Mouse (Mus musculus) liver, embryonic 15.5 days (tissue): ENCODE data around the gene AB124611. TPM values are rescaled to one million over a fixed set of nuclear protein-coding genes. Genes with fewer than 3 reads are reported as not detected.
"Not testable (repeated sequence)": the region's sequence is repeated elsewhere in the genome, so short reads cannot be mapped to it uniquely, and the experiment has no call there.

Experiments used
- ATAC-seq: fragments of 200-750 bp; cut with Nextera tagmentation; 2 replicates; pipeline ENCODE4 v1.8.0; 2017; ENCODE audit warnings: moderate number of reproducible peaks, mild to moderate bottlenecking, moderate library complexity; ENCODE audit not compliant: insufficient read depth
- H3K27ac ChIP-seq: fragments of 300-500 bp; sonication (generic); replicated peaks from 2 replicates; pipeline ENCODE4 v1.5.1; 2015; ENCODE audit warnings: mild to moderate bottlenecking, inconsistent platforms
- H3K27me3 ChIP-seq: fragments of 300-500 bp; sonication (generic); 2 replicates; pipeline ENCODE4 v1.6.1; 2015; ENCODE audit warnings: mild to moderate bottlenecking, inconsistent platforms
- H3K36me3 ChIP-seq: fragments of 300-500 bp; sonication (generic); replicated peaks from 2 replicates; pipeline ENCODE4 v1.6.1; 2015; ENCODE audit warnings: moderate library complexity, mild to moderate bottlenecking, inconsistent platforms
- H3K4me1 ChIP-seq: fragments of 300-500 bp; sonication (generic); replicated peaks from 2 replicates; pipeline ENCODE4 v1.6.1; 2015; ENCODE audit warnings: inconsistent platforms
- H3K4me2 ChIP-seq: fragments of 300-500 bp; sonication (generic); 2 replicates; pipeline ENCODE4 v1.6.1; 2015; ENCODE audit warnings: moderate library complexity, mild to moderate bottlenecking, inconsistent platforms
- H3K4me3 ChIP-seq: fragments of 300-500 bp; sonication (generic); replicated peaks from 2 replicates; pipeline ENCODE4 v1.5.1; 2015; ENCODE audit warnings: mild to moderate bottlenecking, inconsistent platforms
- H3K9ac ChIP-seq: fragments of 300-500 bp; sonication (generic); 2 replicates; pipeline ENCODE4 v1.6.1; 2015; ENCODE audit warnings: moderate library complexity, mild to moderate bottlenecking, inconsistent platforms
- H3K9me3 ChIP-seq: fragments of 300-500 bp; sonication (generic); replicated peaks from 2 replicates; pipeline ENCODE4 v1.6.1; 2016; ENCODE audit warnings: inconsistent platforms
- WGBS: fragments of 180-500 bp; shearing (Covaris S2); methylation state at CpG from one replicate; pipeline ENCODE4 v1.1.7; 2015; ENCODE audit warnings: mixed read lengths; ENCODE audit not compliant: insufficient replicate concordance; 5-methylcytosine and 5-hydroxymethylcytosine counted together
- microRNA-seq: library from miRNA; unstranded; fragments of <30 nt; microRNA quantifications from one replicate; pipeline ENCODE4, GENCODE M21; 2016
- polyA plus RNA-seq: library from polyadenylated mRNA; unstranded; fragments of >200 nt; fragmentation: Nextera tagmentation; extraction: Ambion mirVana; gene quantifications from 2 replicates; pipeline ENCODE4 v1.2.1, GENCODE M21; 2015

The AB124611 gene
- polyA plus RNA-seq, 1 experiment from 2014 or later, result 9.5 TPM

GRCm38 (mm10) chr9:21589538-21589937, 63.6 kb downstream of the AB124611 start:
- no peak for ATAC-seq
- Histone ChIP-seq H3K4me1 (peaks cover 28% of the 10 kb centered on the region), H3K9ac (no peak overlapping the region), H3K27me3 (no peaks in the 10 kb centered on the region), H3K27ac (no peak overlapping the region), H3K9me3 (no peaks in the 10 kb centered on the region), H3K4me3 (no peak overlapping the region), H3K36me3 (peaks cover 62% of the 10 kb centered on the region), H3K4me2 (no peak overlapping the region)
- WGBS, result 81% methylated on average over 5 of the region's 5 CpGs

GRCm38 (mm10) chr9:21591127-21591830, 65.3 kb downstream of the AB124611 start:
- ATAC-seq, result no peak
- 75% methylated on average over 6 of the region's 6 CpGs for WGBS
- Histone ChIP-seq H3K9ac (no peak overlapping the region), H3K27ac (no peak overlapping the region), H3K4me3 (no peak overlapping the region; the same call in 1 of the 2 replicates), H3K36me3 (peaks cover 58% of the 10 kb centered on the region), H3K27me3 (no peaks in the 10 kb centered on the region), H3K4me2 (peak overlapping the region; percentile 98), H3K4me1 (peaks cover 38% of the 10 kb centered on the region), H3K9me3 (no peaks in the 10 kb centered on the region)

DNA sequence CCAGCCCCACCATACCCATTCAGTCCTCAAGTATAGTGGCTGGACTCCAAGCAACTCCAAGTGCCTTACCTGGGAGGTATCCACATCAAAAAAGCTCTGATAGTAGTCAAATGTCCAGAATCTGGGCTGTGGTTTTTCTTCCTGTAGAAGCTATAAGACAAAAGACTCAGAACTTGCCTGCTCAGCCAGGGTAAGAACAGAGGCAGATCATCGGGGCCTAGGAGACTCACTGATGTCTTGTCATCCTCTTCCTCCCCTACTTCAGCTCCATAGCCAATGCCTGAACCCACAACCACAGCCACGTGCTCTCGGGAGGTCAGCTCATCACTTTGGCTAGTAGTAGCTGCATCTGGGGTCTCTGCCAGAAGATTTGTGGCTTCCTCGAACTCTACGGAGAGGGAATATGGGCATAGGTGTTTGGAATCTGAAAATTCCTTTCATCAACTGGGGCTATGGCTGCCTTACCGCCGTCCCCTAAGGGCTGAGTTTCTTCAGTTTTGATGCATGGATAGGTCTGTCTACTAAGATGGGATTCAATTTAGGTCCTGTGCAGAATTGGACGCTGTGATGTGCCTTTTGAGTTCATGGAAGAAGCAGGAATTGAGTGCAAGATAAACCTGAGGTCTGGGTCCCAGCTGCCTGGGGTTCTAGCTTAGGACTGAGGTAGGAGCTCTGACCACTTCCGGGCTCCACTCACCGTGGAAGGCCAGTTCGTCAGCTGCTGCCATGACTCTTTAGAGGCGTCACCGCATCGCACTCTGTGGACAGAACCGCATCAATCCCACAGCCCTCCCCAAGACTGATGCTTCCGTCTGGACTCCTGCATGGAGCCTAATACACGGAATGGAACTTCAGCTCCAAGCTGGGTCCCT, 66.1 kb downstream of the AB124611 start:
- 16% methylated on average over 17 of the region's 17 CpGs for WGBS
- H3K27me3 ChIP-seq, result no peaks in the 10 kb centered on the region
- peak; percentile 41 for ATAC-seq
- H3K9ac ChIP-seq, result peak overlapping the region; percentile 85
- H3K4me2 ChIP-seq, result peak overlapping the region; percentile 98
- H3K9me3 ChIP-seq, result no peaks in the 10 kb centered on the region
- H3K36me3 ChIP-seq, result peaks cover 51% of the 10 kb centered on the region
- H3K27ac ChIP-seq, result peak overlapping the region; percentile 87
- H3K4me1 ChIP-seq, result peaks cover 38% of the 10 kb centered on the region
- H3K4me3 ChIP-seq, result peak overlapping the region; percentile 84

- Histone ChIP-seq H3K4me3 (peak within 1 kb of the TSS; percentile 84), H3K9ac (peak within 1 kb of the TSS; percentile 85), H3K9me3 (no peaks in the 10 kb centered on the region), H3K27me3 (no peaks in the 10 kb centered on the region), H3K4me2 (peak within 1 kb of the TSS; percentile 98), H3K4me1 (peaks cover 38% of the 10 kb centered on the region), H3K27ac (peak within 1 kb of the TSS; percentile 87), H3K36me3 (peaks cover 44% of the 10 kb centered on the region)
- ATAC-seq, result peak; percentile 86
- under 1% methylated on average over 30 of the region's 30 CpGs for WGBS
Observed at GRCm38 (mm10) chr9:21592703-21593121, 66.7 kb downstream of the AB124611 start, which contains the start of the genes Timm29 and Yipf2. Gene Timm29 (plus strand): TSS chr9:21592722. Gene Yipf2 (minus strand): TSS chr9:21592828.

DNA sequence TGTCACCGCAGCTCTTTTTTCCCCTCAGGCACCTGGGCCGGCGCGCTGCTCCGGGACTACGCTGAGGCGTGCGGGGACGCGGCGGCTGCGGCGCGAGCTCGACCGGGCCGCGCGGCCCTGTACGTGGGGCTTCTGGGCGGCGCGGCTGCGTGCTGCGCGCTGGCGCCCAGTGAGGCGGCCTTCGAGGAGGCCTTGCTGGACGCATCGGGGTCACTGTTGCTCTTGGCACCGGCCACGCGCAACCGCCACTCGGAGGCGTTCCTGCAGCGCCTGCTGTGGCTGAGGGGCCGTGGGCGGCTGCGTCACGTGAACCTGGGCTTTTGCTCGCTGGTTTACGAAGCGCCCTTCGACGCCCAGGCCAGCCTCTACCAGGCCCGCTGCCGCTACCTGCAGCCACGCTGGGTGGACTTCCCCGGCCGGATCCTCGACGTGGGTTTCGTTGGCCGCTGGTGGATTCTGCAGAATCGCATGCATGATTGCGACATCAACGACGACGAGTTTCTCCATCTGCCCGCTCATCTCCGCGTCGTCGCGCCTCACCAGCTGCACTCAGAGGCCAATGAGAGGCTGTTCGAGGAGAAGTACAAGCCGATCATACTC, 67.2 kb downstream of the AB124611 start:
- peak; percentile 77 for ATAC-seq
- H3K36me3 ChIP-seq, result peaks cover 39% of the 10 kb centered on the region
- under 1% methylated on average over 69 of the region's 69 CpGs for WGBS

DNA sequence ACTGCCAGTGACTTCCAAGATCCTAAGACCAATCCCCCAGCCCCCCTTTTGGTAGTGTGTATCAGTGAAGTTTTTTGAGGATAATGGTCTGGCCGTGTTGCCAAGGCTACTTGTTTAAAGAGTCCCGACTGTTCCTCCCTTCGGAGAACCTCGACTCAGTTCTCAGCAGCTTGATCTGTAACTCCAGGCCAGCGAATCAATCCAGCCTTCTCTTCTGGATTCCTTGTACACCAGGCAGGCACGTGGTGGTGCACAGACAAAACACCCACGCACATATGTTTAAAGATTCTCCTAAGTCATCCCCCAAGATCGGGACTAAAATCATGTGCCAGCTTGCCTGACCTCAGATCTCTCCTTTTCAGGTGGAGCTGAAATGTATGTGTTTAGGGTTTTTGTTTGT, 68.4 kb downstream of the AB124611 start:
- 80% methylated on average over 8 of the region's 8 CpGs for WGBS
- peak overlapping the region; percentile 84 for H3K4me3 ChIP-seq

More for the DNA sequence above, 67.2 kb downstream of the AB124611 start:
- peaks cover 38% of the 10 kb centered on the region for H3K4me1 ChIP-seq
- peak overlapping the region; percentile 98 for H3K4me2 ChIP-seq
- no peaks in the 10 kb centered on the region for H3K9me3 ChIP-seq
- peak overlapping the region; percentile 87 for H3K27ac ChIP-seq
- peak overlapping the region; percentile 84 for H3K4me3 ChIP-seq
- no peaks in the 10 kb centered on the region for H3K27me3 ChIP-seq
- H3K9ac ChIP-seq, result peak overlapping the region; percentile 85

GRCm38 (mm10) chr9:21594838-21595237, 68.9 kb downstream of the AB124611 start:
- Histone ChIP-seq H3K9me3 (no peaks in the 10 kb centered on the region), H3K4me2 (0 out of 2 replicates have a peak overlapping the region, but pooled peaks have one; percentile 98), H3K4me3 (no peak overlapping the region), H3K27me3 (no peaks in the 10 kb centered on the region), H3K27ac (no peak overlapping the region), H3K36me3 (peaks cover 23% of the 10 kb centered on the region), H3K9ac (no peak overlapping the region), H3K4me1 (peaks cover 44% of the 10 kb centered on the region)
- WGBS, result 68% methylated on average over 2 of the region's 2 CpGs
- ATAC-seq, result no peak

More for the DNA sequence above, 68.4 kb downstream of the AB124611 start:
- H3K36me3 ChIP-seq, result peaks cover 28% of the 10 kb centered on the region
- H3K9ac ChIP-seq, result 0 out of 2 replicates have a peak overlapping the region, but pooled peaks have one; percentile 85
- peak overlapping the region; percentile 98 for H3K4me2 ChIP-seq
- H3K27ac ChIP-seq, ATAC-seq, H3K9me3 ChIP-seq, H3K27me3 ChIP-seq: not testable (repeated sequence)
- peaks cover 39% of the 10 kb centered on the region for H3K4me1 ChIP-seq

Small RNA genes within 50 kb of the gene (microRNA-seq; reads per million reads assigned to microRNA genes)
- 2.0 reads per million for gene Mir199a-1

Other genes starting within 250 kb of the AB124611 start
- gene Kri1, start 238.2 kb upstream of the AB124611 start, polyA plus RNA-seq, result 6.0 and 6.7 TPM in 2 replicates
- 129 and 144 TPM in 2 replicates for gene Cdkn2d, start 234.8 kb upstream of the AB124611 start, polyA plus RNA-seq
- 0.28 and 0.68 TPM in 2 replicates for gene Ap1m2, start 213.8 kb upstream of the AB124611 start, polyA plus RNA-seq
- 16.7 and 17.6 TPM in 2 replicates for gene Slc44a2, start 205.5 kb upstream of the AB124611 start, polyA plus RNA-seq
- gene Ilf3, start 158.3 kb upstream of the AB124611 start, polyA plus RNA-seq, result 38.8 and 42.2 TPM in 2 replicates
- 17.4 and 20.0 TPM in 2 replicates for gene Qtrt1, start 114.3 kb upstream of the AB124611 start, polyA plus RNA-seq
- 52.9 and 58.5 TPM in 2 replicates for gene Dnm2, start 101.3 kb upstream of the AB124611 start, polyA plus RNA-seq
- gene Tmed1, start 15.9 kb upstream of the AB124611 start, polyA plus RNA-seq, result 31.5 and 33.6 TPM in 2 replicates
- 18.2 and 23.1 TPM in 2 replicates for gene Carm1, start 20.7 kb downstream of the AB124611 start, polyA plus RNA-seq
- gene Timm29, start 66.5 kb downstream of the AB124611 start, polyA plus RNA-seq, result 18.4 and 18.9 TPM in 2 replicates
- 10.9 and 12.7 TPM in 2 replicates for gene Yipf2, start 66.7 kb downstream of the AB124611 start, polyA plus RNA-seq
- gene Smarca4, start 90.0 kb downstream of the AB124611 start, polyA plus RNA-seq, result 22.5 and 24.5 TPM in 2 replicates
- 24.5 and 24.6 TPM in 2 replicates for gene Ldlr, start 197.3 kb downstream of the AB124611 start, polyA plus RNA-seq
- gene Spc24, start 234.1 kb downstream of the AB124611 start, polyA plus RNA-seq, result 76.8 and 82.2 TPM in 2 replicates